Mouse (Mus musculus): ENCODE data around the gene Fam189b.
A peak's percentile ranks its signal among the peaks of the same experiment; 100 is the strongest.
"Not testable (repeated sequence)": the region's sequence is repeated elsewhere in the genome, so short reads cannot be mapped to it uniquely, and the experiment has no call there.

Fam189b gene

DNA sequence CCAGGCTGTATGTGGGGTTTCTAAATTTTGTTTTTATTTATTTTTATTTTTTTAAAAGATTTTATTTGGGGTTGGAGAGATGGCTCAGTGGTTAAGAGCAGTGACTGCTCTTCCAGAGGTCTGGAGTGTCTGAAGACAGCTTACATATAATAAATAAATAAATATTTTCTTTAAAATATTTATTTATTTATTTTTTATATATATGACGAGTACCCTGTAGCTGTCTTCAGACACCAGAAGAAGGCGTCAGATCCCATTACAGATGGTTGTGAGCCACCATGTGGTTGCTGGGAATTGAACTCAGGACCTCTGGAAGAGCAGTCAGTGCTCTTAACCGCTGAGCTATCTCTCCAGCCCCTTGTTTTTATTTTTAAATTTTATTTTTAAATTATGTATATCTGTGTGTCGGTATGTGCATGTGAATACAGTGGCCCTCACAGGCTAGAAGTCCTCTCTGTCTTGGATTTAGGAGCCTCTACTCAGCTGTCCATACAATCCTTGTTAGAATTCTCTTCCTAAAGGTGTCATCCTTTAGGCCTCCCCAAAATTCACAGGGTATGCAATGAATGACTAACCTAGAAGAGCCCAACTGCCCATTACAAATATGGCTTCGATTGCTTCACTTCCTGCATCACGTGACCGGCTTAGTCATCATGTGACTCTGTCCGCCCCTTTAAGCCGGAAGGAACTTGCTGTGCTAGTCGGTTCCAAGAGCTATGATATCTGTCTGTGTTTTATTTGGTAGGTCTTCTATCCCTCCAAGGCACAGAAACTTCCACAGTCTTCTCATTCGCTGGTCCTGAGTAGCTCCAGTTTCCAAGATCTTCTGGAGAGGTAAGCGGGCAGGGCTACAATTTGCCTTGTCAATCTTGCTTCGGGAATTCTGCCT lies 19.6 kb downstream of the Fam189b start, which contains the start of gene Gba:
TSS of gene Gba (plus strand) at position 676 of the 889 bp plus-strand sequence.
- DNase-seq (ENCODE audit: low read depth in 2 of 2, low spot score in 2 of 2): peak; percentile 71 to 82

DNA sequence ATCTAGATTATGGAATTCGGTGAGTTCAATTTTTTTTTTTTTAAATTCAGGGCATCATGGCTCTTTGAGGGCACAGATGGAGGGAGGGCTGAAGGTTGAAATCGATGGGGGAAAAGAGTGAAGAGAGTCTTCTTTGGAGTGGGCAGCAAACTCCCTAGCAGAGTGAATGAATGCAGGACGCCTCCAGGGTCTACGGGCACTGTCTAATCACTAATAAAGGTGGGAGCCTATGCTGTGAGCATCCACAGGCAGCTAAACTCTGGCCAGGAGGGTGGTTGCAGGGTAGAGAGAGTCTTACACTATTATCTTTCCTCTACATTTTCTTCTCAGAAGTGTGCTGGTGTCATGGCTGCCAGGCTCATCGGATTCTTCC lies 20.2 kb downstream of the Fam189b start:
- DNase-seq (ENCODE audit: low read depth in 2 of 2, low spot score in 2 of 2): no peak

- DNase-seq (ENCODE audit: low read depth in 2 of 2, low spot score in 2 of 2): no peak
Observed at GRCm38 (mm10) chr3:89206079-89206478, 23.1 kb downstream of the Fam189b start.

- no peak for DNase-seq (ENCODE audit: low read depth in 2 of 2, low spot score in 2 of 2)
Observed at GRCm38 (mm10) chr3:89206695-89207094, 23.8 kb downstream of the Fam189b start.

DNA sequence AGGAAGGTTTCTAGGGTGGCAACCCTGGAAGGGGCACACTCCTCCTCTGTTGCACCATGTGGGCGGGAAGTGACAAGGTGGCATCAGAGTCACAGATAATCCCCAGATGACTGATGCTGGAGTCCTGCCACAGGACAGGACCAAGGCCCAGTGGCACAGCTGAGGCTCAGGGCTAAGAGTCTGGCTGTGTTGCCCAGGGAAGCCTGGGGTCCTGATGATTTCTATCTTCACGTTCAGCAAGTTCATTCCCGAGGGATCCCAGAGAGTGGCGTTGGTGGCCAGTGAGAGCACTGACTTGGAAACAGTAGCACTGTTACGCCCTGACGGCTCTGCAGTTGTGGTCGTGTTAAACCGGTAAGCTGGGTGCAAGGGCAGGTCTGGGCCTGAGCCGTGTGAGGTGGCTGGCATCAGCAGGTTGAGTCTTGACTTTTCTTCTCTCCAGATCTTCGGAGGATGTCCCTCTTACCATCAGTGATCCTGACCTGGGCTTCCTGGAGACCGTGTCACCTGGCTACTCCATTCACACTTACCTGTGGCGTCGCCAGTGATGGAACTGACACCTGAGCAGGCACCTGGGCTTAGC lies 25.2 kb downstream of the Fam189b start:
- DNase-seq (ENCODE audit: low read depth in 2 of 2, low spot score in 2 of 2): no peak

DNA sequence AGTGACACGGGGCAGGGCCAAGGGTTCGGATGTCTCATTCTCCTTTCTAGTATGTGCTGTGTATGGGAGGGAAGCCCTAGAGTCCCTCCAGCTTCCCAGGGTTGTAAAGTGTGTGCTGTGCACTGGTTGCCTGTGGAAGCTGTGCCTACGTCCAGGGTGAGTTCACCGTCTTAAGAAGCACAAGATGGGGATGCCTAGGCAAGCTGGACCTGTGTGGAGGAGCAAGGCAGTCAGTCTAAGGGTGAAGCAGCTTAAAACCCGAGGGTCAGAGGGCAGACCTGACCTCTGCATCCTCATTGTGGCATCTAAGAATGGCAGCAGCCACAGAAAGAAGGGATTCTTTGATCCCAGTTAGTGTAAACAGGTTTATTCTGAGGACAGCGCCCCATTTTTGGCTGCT lies 25.8 kb downstream of the Fam189b start:
- DNase-seq (ENCODE audit: low read depth in 2 of 2, low spot score in 2 of 2): no peak

- no peak for DNase-seq (ENCODE audit: low read depth in 2 of 2, low spot score in 2 of 2)
Observed at GRCm38 (mm10) chr3:89209731-89210130, 26.8 kb downstream of the Fam189b start.

DNA sequence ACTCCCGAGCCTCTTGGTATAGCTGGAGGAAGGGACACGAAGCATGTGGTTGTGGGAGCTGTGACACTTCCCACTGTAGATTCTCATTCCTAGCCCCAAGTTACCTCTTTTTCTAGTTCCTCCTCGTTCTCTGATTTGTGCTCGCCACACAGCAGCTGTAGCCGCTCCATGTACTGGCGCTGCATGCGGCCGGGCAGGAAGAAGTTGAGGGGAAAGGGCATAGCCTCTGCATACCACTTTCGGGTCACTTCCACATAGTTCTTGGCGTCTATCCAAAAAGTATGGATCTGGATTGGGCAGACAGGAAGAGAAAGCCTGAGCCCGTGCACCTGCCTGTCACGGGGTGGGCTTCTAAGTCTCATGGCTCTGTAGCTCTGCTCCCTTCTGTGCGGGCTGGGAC lies 27.2 kb downstream of the Fam189b start:
- no peak for DNase-seq (ENCODE audit: low read depth in 2 of 2, low spot score in 2 of 2)

DNA sequence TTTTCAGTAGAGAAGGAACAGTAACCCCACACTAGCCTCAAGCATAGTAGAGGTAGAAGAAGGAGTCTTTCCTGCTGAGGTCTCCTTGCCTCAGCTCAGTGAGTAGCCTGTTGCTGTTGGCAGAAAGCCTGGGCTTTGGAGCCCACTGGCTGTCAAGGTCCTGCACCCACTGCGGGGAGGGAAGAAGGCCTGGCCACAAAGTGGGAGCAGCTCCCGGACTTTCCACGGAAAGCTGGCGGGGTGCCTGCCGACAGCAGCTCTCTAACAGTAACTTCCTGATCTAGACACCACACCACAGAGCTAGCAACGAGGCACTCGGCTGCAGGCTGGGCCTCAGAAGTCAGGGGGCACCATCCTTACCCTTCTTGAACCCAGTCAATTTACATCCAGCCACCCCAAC lies 27.8 kb downstream of the Fam189b start:
- DNase-seq (ENCODE audit: low read depth in 2 of 2, low spot score in 2 of 2): no peak

DNA sequence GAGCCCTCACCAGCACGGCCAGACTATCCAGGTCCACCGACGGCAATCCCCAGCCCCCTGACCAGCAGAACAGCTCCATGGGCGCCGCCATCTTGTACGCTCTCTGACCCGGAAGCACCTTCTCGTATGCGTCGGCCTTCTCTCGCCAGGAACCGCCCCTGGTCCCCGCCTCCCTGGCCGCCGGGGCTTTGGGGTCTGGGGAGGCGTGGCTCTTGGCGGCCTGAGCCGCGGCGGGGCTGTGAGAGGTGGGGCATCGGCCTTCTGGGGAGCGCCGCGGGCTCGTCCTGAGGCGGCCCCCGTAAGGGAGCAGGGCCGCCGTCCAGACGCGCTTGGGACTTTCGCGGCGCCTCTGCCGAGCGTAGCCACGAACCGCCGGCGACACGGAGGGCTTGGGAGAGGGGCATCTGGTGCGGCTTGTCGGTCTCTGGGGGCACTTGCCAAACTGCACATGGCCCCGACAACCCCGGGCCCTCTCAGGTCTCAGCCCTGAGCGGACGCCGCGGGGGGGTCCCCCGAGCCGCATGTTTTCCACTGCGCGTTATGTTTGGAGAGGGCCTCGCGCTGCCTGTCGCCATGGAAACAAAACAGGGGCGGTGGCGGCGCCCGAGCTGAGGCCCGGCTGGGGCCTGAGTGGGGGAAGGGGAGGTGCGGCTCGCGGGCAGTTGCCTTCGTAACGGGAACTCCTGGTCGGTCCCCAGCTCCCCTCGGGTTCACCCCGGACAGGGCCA lies 31.0 kb downstream of the Fam189b start:
- peak; percentile 80 to 83 for DNase-seq (ENCODE audit: low read depth in 2 of 2, low spot score in 2 of 2)

- peak in 1 of 2 experiments; percentile 13 for DNase-seq (ENCODE audit: low read depth in 2 of 2, low spot score in 2 of 2)
Observed at GRCm38 (mm10) chr3:89214681-89215411, 31.9 kb downstream of the Fam189b start, which contains the start of gene Thbs3. TSS of gene Thbs3 (plus strand) at chr3:89215180.

- peak; percentile 78 to 87 for DNase-seq (ENCODE audit: low read depth in 2 of 2, low spot score in 2 of 2)
Observed at GRCm38 (mm10) chr3:89215853-89216252, 32.9 kb downstream of the Fam189b start.

DNA sequence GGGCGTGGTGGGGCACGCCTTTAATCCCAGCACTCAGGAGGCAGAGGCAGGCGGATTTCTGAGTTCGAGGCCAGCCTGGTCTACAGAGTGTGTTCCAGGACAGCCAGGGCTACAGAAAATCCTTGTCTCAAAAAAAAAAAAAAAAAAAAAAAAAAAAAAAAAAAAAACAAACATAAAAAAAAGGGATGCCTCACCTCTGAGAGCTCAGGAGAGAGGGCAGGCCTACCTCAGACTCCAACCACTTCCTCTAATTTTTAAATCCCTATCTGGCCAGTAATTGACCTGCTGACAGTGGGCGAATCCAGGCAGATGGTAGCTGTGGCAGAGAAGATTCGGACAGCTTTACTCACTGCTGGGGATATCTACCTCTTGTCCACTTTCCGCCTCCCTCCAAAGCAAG lies 33.5 kb downstream of the Fam189b start:
- not testable (repeated sequence) for DNase-seq (ENCODE audit: low read depth in 2 of 2, low spot score in 2 of 2)

- DNase-seq (ENCODE audit: low read depth in 2 of 2, low spot score in 2 of 2): no peak
Observed at GRCm38 (mm10) chr3:89218271-89218670, 35.3 kb downstream of the Fam189b start.

- DNase-seq (ENCODE audit: low read depth in 2 of 2, low spot score in 2 of 2): no peak
Observed at GRCm38 (mm10) chr3:89219546-89219945, 36.6 kb downstream of the Fam189b start.

DNA sequence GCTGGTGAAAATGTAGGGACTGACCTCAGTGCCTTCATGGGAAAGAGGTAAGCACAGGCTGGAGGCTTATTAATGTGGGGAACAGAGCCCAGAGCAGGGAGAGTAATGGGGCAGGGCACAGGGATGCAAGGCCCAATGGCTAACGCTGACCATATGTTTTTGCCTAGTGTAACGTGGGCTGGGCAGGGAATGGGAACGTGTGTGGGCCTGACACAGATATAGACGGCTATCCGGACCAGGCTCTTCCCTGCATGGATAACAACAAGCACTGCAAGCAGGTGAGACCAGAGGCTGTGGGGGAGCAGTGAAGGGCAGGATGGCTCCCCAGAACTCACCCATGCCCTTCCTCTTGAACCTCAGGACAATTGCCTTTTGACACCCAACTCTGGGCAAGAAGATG lies 38.2 kb downstream of the Fam189b start:
- no peak for DNase-seq (ENCODE audit: low read depth in 2 of 2, low spot score in 2 of 2)

- DNase-seq (ENCODE audit: low read depth in 2 of 2, low spot score in 2 of 2): no peak
Observed at GRCm38 (mm10) chr3:89224796-89225195, 41.9 kb downstream of the Fam189b start.

DNA sequence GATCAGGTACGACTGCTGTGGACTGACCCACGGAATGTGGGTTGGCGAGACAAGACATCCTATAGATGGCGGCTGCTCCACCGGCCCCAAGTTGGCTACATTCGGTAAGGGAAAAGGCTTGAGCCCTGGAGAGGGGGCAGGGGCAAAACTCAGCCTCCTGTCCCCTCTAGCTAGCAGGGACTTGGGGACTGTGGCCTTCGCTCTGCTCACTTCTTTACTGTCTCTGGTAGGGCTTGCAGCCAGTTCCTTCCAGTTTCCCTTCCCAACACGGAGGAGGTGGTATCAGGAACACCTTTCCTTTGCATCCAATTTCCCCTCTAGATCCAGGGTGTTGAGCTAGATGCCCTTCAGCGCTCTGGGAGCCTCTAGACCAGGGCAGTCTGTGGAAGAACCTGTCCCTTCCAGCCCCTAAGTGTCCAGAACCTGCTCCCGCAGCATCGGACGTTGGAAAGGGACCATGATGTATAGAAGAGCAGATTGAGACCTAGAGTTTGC lies 42.4 kb downstream of the Fam189b start:
- DNase-seq (ENCODE audit: low read depth in 2 of 2, low spot score in 2 of 2): no peak

GRCm38 (mm10) chr3:89225918-89226317 lies 43.0 kb downstream of the Fam189b start:
- DNase-seq (ENCODE audit: low read depth in 2 of 2, low spot score in 2 of 2): no peak

DNA sequence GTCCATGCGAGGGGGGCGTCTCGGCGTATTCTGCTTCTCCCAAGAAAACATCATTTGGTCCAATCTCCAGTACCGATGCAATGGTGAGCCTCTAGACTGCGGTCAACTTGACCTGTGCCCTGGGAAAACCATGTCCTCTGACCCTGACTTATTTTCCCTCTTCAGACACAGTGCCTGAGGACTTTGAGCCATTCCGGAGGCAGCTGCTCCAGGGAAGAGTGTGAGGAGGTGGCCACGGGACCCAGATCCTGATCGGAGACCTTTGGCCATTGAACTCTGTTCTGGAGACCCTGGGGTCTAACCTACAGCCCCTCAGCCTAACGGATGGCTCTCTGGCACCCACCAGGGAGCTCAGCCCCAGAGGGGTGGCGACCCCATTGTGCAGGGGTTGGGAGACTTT lies 43.4 kb downstream of the Fam189b start:
- DNase-seq (ENCODE audit: low read depth in 2 of 2, low spot score in 2 of 2): no peak

DNA sequence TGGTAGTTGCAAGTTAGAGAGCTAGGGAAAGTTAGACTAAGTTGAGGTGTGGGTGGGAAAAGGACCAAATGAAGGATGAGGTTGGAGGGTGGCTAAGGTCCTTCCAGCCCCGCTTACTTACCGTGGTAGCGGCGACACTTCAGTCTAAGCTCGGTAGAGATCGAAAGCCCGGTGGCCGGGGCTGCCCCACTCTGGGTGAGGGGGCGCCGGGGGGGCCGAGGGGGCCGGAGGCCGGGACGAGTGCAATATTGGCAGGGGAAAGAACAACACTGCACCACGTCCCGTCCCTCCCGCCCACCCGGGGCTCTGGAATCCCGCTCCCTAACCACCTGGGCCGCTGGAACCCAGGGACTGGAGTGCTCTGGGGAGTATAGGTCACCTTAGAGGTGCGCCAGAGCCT lies 44.0 kb downstream of the Fam189b start, which contains the start of gene Mtx1:
TSS of gene Mtx1 (minus strand) at position 189 of the 400 bp plus-strand sequence.
- no peak for DNase-seq (ENCODE audit: low read depth in 2 of 2, low spot score in 2 of 2)
